Mouse (Mus musculus): ENCODE measurements around the gene Patl2. TPM values are rescaled to one million over a fixed set of nuclear protein-coding genes. Genes with fewer than 3 reads are reported as not detected.

Patl2 gene
- polyA plus RNA-seq, 2 experiments = 0.03 to 0.17 TPM

GRCm38 (mm10) chr2:122194509-122194929 lies 8.5 kb upstream of the Patl2 start:
- peak; percentile 68 for DNase-seq (ENCODE audit: low spot score)
- Histone ChIP-seq H3K4me1 (ENCODE audit: control insufficient read depth, insufficient read depth, low read length) (no peaks in the 10 kb centered on the region), H3K4me2 (replicated peaks; ENCODE audit: low read depth, low read length, severe bottlenecking) (no peak overlapping the region), H3K27me3 (ENCODE audit: control insufficient read depth, insufficient read depth, low read length) (no peaks in the 10 kb centered on the region), H3K9me3 (ENCODE audit: control insufficient read depth, low read length) (no peaks in the 10 kb centered on the region), H3K36me3 (ENCODE audit: control insufficient read depth, insufficient read depth, low read length) (no peaks in the 10 kb centered on the region), H3K9ac (ENCODE audit: low read depth, low read length, severe bottlenecking) (no peak overlapping the region), H3K27ac (replicated peaks; ENCODE audit: low read depth, low read length) (no peak overlapping the region), H3K4me3 (replicated peaks; ENCODE audit: low read length) (no peak overlapping the region)
- WGBS = 55% methylated on average over 1 of the region's 1 CpGs
- no peak for TF ChIP-seq POLR2A (IDR thresholded peaks at IDR 0.05; ENCODE audit: borderline replicate concordance, extremely low read depth, insufficient read depth, insufficient read length)
- ATAC-seq (ENCODE audit: low FRiP score, low read depth) = no peak

- no peak overlapping the region for H3K4me2 ChIP-seq (replicated peaks; ENCODE audit: low read depth, low read length, severe bottlenecking)
- no peak overlapping the region for H3K9ac ChIP-seq (ENCODE audit: low read depth, low read length, severe bottlenecking)
- DNase-seq (ENCODE audit: low spot score) = no peak
- no peaks in the 10 kb centered on the region for H3K36me3 ChIP-seq (ENCODE audit: control insufficient read depth, insufficient read depth, low read length)
- ATAC-seq (ENCODE audit: low FRiP score, low read depth) = no peak
- no peaks in the 10 kb centered on the region for H3K9me3 ChIP-seq (ENCODE audit: control insufficient read depth, low read length)
- no peak overlapping the region for H3K4me3 ChIP-seq (replicated peaks; ENCODE audit: low read length)
- no peak overlapping the region for H3K27ac ChIP-seq (replicated peaks; ENCODE audit: low read depth, low read length)
- no peak for TF ChIP-seq POLR2A (IDR thresholded peaks at IDR 0.05; ENCODE audit: borderline replicate concordance, extremely low read depth, insufficient read depth, insufficient read length)
- H3K27me3 ChIP-seq (ENCODE audit: control insufficient read depth, insufficient read depth, low read length) = no peaks in the 10 kb centered on the region
- H3K4me1 ChIP-seq (ENCODE audit: control insufficient read depth, insufficient read depth, low read length) = no peaks in the 10 kb centered on the region
- 73% methylated on average over 3 of the region's 3 CpGs for WGBS
These were observed 5.9 kb upstream of the Patl2 start for GRCm38 (mm10) chr2:122191849-122192248.

GRCm38 (mm10) chr2:122186751-122187150 lies 762 bp upstream of the Patl2 start:
- H3K36me3 ChIP-seq (ENCODE audit: control insufficient read depth, insufficient read depth, low read length) = no peaks in the 10 kb centered on the region
- DNase-seq (ENCODE audit: low spot score) (no peak), ATAC-seq (ENCODE audit: low FRiP score, low read depth) (no peak)
- H3K27me3 ChIP-seq (ENCODE audit: control insufficient read depth, insufficient read depth, low read length) = no peaks in the 10 kb centered on the region
- H3K27ac ChIP-seq (replicated peaks; ENCODE audit: low read depth, low read length) = no peak overlapping the region
- TF ChIP-seq POLR2A (IDR thresholded peaks at IDR 0.05; ENCODE audit: borderline replicate concordance, extremely low read depth, insufficient read depth, insufficient read length) = no peak
- no peak overlapping the region for H3K4me2 ChIP-seq (replicated peaks; ENCODE audit: low read depth, low read length, severe bottlenecking)
- H3K9ac ChIP-seq (ENCODE audit: low read depth, low read length, severe bottlenecking) = no peak overlapping the region
- no peaks in the 10 kb centered on the region for H3K4me1 ChIP-seq (ENCODE audit: control insufficient read depth, insufficient read depth, low read length)
- WGBS = 63% methylated on average over 3 of the region's 3 CpGs
- no peaks in the 10 kb centered on the region for H3K9me3 ChIP-seq (ENCODE audit: control insufficient read depth, low read length)
- H3K4me3 ChIP-seq (replicated peaks; ENCODE audit: low read length) = no peak overlapping the region

- TF ChIP-seq POLR2A (IDR thresholded peaks at IDR 0.05; ENCODE audit: borderline replicate concordance, extremely low read depth, insufficient read depth, insufficient read length) = no peak
- no peak for ATAC-seq (ENCODE audit: low FRiP score, low read depth)
These were observed 903 bp downstream of the Patl2 start for GRCm38 (mm10) chr2:122185086-122185485.

GRCm38 (mm10) chr2:122180051-122180822 lies 5.8 kb downstream of the Patl2 start:
- ATAC-seq (ENCODE audit: low FRiP score, low read depth) (no peak), DNase-seq (ENCODE audit: low spot score) (no peak)
- Histone ChIP-seq H3K4me1 (ENCODE audit: control insufficient read depth, insufficient read depth, low read length) (no peaks in the 10 kb centered on the region), H3K27me3 (ENCODE audit: control insufficient read depth, insufficient read depth, low read length) (no peaks in the 10 kb centered on the region), H3K4me2 (replicated peaks; ENCODE audit: low read depth, low read length, severe bottlenecking) (no peak overlapping the region), H3K9ac (ENCODE audit: low read depth, low read length, severe bottlenecking) (no peak overlapping the region), H3K4me3 (replicated peaks; ENCODE audit: low read length) (no peak overlapping the region), H3K9me3 (ENCODE audit: control insufficient read depth, low read length) (no peaks in the 10 kb centered on the region), H3K27ac (replicated peaks; ENCODE audit: low read depth, low read length) (no peak overlapping the region), H3K36me3 (ENCODE audit: control insufficient read depth, insufficient read depth, low read length) (no peaks in the 10 kb centered on the region)
- TF ChIP-seq POLR2A (IDR thresholded peaks at IDR 0.05; ENCODE audit: borderline replicate concordance, extremely low read depth, insufficient read depth, insufficient read length) = no peak
- WGBS = 72% methylated on average over 8 of the region's 8 CpGs

More at GRCm38 (mm10) chr2:122185086-122185485, 903 bp downstream of the Patl2 start:
- Histone ChIP-seq H3K4me2 (replicated peaks; ENCODE audit: low read depth, low read length, severe bottlenecking) (no peak overlapping the region), H3K36me3 (ENCODE audit: control insufficient read depth, insufficient read depth, low read length) (no peaks in the 10 kb centered on the region), H3K9ac (ENCODE audit: low read depth, low read length, severe bottlenecking) (no peak overlapping the region), H3K27me3 (ENCODE audit: control insufficient read depth, insufficient read depth, low read length) (no peaks in the 10 kb centered on the region), H3K4me3 (replicated peaks; ENCODE audit: low read length) (no peak overlapping the region), H3K4me1 (ENCODE audit: control insufficient read depth, insufficient read depth, low read length) (no peaks in the 10 kb centered on the region), H3K27ac (replicated peaks; ENCODE audit: low read depth, low read length) (no peak overlapping the region), H3K9me3 (ENCODE audit: control insufficient read depth, low read length) (no peaks in the 10 kb centered on the region)
- WGBS = 89% methylated on average over 4 of the region's 4 CpGs
- no peak for DNase-seq (ENCODE audit: low spot score)
